Mouse (Mus musculus) lung, adult 2 months (tissue): ENCODE data around the gene Magi1.

Source experiments
- CTCF ChIP-seq: fragments of 200-500 bp; IDR thresholded peaks from 2 replicates; pipeline ENCODE4 v1.5.1; 2011; ENCODE audit warnings: mild to moderate bottlenecking, low read length, control low read depth; ENCODE audit not compliant: insufficient read depth
- POLR2A ChIP-seq: fragments of 200-500 bp; IDR thresholded peaks from 2 replicates; pipeline ENCODE4 v1.6.1; 2011; ENCODE audit warnings: low read depth, mild to moderate bottlenecking, control low read depth, low read length, borderline replicate concordance; ENCODE audit errors: extremely low read depth

- TF ChIP-seq CTCF (no peak), POLR2A (no peak)
Observed at GRCm38 (mm10) chr6:93826875-93827274, 456.8 kb downstream of the Magi1 start.
